11 mouse cellular contexts compared by ENCODE assay signal in the genomic region with DNA sequence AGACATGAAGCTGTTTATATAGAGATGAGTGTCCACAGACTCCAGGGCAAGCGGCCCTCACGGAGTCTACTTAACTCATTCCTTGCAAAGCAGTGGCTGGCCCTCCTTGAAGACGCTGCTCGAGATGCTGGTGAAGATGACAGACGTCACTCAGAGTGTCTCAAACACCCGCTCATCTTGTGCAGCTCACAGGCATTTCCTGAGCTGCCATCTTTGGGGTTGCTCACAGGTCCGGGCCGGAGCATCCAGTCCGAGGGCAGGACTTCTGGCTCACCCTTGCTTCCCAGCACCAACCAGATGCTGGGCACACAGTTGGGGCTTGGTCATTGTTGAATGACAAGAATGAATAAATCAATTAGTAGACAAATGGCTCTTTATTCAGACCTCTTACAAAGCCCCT. TPM values are rescaled to one million over a fixed set of nuclear protein-coding genes. Genes with fewer than 3 reads are reported as not detected.
DNase-seq lines count a peak whose midpoint lies in the region; ATAC-seq and TF ChIP-seq lines count a peak whose summit lies in the region.
"Had no signal": no experiment of that assay in that cellular context is flagged by ENCODE, and none has a peak within 500 bp of the region (broad histone marks: within the 10 kb centered on the region; RNA-seq: fewer than 3 reads in every experiment).

No protein-coding gene starts in this region.

- peak overlapping the region; percentile 53; the same call in 1 of the 2 replicates for H3K9ac ChIP-seq in heart, embryonic 13.5 days
- no peak overlapping the region for H3K9ac ChIP-seq in stomach, embryonic 14.5 days (replicated peaks; ENCODE audit: low read depth, low read length)
- no peak overlapping the region for H3K9ac ChIP-seq in stomach, postnatal 0 days (ENCODE audit: low read length)
- no peak overlapping the region for H3K9ac ChIP-seq in liver, embryonic 15.5 days
- H3K9ac ChIP-seq: midbrain, embryonic 12.5 days had no signal

- TF ChIP-seq CTCF in stomach, postnatal 0 days (IDR thresholded peaks at IDR 0.05; ENCODE audit: low read depth): no peak

- H3K27me3 ChIP-seq in heart, embryonic 13.5 days (replicated peaks): no peaks in the 10 kb centered on the region
- H3K27me3 ChIP-seq in stomach, embryonic 14.5 days (ENCODE audit: control insufficient read depth, insufficient read depth, low read length): no peaks in the 10 kb centered on the region
- no peaks in the 10 kb centered on the region for H3K27me3 ChIP-seq in stomach, postnatal 0 days (ENCODE audit: control insufficient read depth, insufficient read depth, low read length)
- no peaks in the 10 kb centered on the region for H3K27me3 ChIP-seq in liver, embryonic 15.5 days
- H3K27me3 ChIP-seq: midbrain, embryonic 12.5 days had no signal

- peaks cover 15% of the 10 kb centered on the region for H3K4me1 ChIP-seq in heart, embryonic 13.5 days
- H3K4me1 ChIP-seq in stomach, embryonic 14.5 days (ENCODE audit: control insufficient read depth, insufficient read depth, low read length): 0 out of 2 replicates have a peak, but pooled peaks cover 5% of the 10 kb centered on the region
- no peaks in the 10 kb centered on the region for H3K4me1 ChIP-seq in stomach, postnatal 0 days (replicated peaks; ENCODE audit: control insufficient read depth, insufficient read depth)
- H3K4me1 ChIP-seq in liver, embryonic 15.5 days (replicated peaks): peaks cover 26% of the 10 kb centered on the region

- ATAC-seq in heart, embryonic 13.5 days (ENCODE audit: extremely low read depth, insufficient number of reproducible peaks, low FRiP score, low TSS enrichment): no peak
- ATAC-seq in stomach, embryonic 14.5 days (ENCODE audit: insufficient number of reproducible peaks, insufficient read depth, low FRiP score, low read depth): peak; percentile 5; the same call in 1 of the 2 replicates
- ATAC-seq in stomach, postnatal 0 days (ENCODE audit: low FRiP score, low TSS enrichment): no peak; the same call in 1 of the 2 replicates
- no peak for ATAC-seq in liver, embryonic 15.5 days (ENCODE audit: insufficient read depth)

- no peaks in the 10 kb centered on the region for H3K36me3 ChIP-seq in heart, embryonic 13.5 days
- H3K36me3 ChIP-seq in stomach, embryonic 14.5 days (ENCODE audit: control insufficient read depth, insufficient read depth, low read length): no peaks in the 10 kb centered on the region
- no peaks in the 10 kb centered on the region for H3K36me3 ChIP-seq in stomach, postnatal 0 days (ENCODE audit: control insufficient read depth, insufficient read depth, low read length)
- no peaks in the 10 kb centered on the region for H3K36me3 ChIP-seq in liver, embryonic 15.5 days (replicated peaks)
- H3K36me3 ChIP-seq: midbrain, embryonic 12.5 days had no signal

- H3K27ac ChIP-seq in heart, embryonic 13.5 days (replicated peaks): 0 out of 2 replicates have a peak overlapping the region, but pooled peaks have one; percentile 26
- no peak overlapping the region for H3K27ac ChIP-seq in stomach, embryonic 14.5 days (ENCODE audit: low read length)
- H3K27ac ChIP-seq in stomach, postnatal 0 days (replicated peaks): no peak overlapping the region
- H3K27ac ChIP-seq in liver, embryonic 15.5 days (replicated peaks): no peak overlapping the region
- H3K27ac ChIP-seq: midbrain, embryonic 12.5 days had no signal

- 83% methylated on average over 9 of the region's 9 CpGs for WGBS in heart, embryonic 13.5 days
- 79% methylated on average over 9 of the region's 9 CpGs for WGBS in stomach, embryonic 14.5 days
- 82% methylated on average over 9 of the region's 9 CpGs for WGBS in stomach, postnatal 0 days
- 73% methylated on average over 9 of the region's 9 CpGs for WGBS in liver, embryonic 15.5 days (ENCODE audit: insufficient replicate concordance)

- H3K4me3 ChIP-seq in heart, embryonic 13.5 days: no peak overlapping the region
- H3K4me3 ChIP-seq in stomach, embryonic 14.5 days (ENCODE audit: low read depth, low read length): no peak overlapping the region
- no peak overlapping the region for H3K4me3 ChIP-seq in stomach, postnatal 0 days (ENCODE audit: low read depth, low read length)
- H3K4me3 ChIP-seq in liver, embryonic 15.5 days (replicated peaks): peak overlapping the region; percentile 64; the same call in 1 of the 2 replicates

- TF ChIP-seq EP300 in stomach, postnatal 0 days (optimal IDR thresholded peaks at IDR 0.05): no peak

- no peaks in the 10 kb centered on the region for H3K9me3 ChIP-seq in heart, embryonic 13.5 days
- H3K9me3 ChIP-seq in stomach, embryonic 14.5 days (ENCODE audit: control insufficient read depth, low read depth, low read length): no peaks in the 10 kb centered on the region
- no peaks in the 10 kb centered on the region for H3K9me3 ChIP-seq in stomach, postnatal 0 days (ENCODE audit: control insufficient read depth, low read length)
- no peaks in the 10 kb centered on the region for H3K9me3 ChIP-seq in liver, embryonic 15.5 days (replicated peaks)
- H3K9me3 ChIP-seq: midbrain, embryonic 12.5 days had no signal

- no peak overlapping the region for H3K4me2 ChIP-seq in heart, embryonic 13.5 days
- H3K4me2 ChIP-seq in stomach, embryonic 14.5 days (replicated peaks; ENCODE audit: low read depth, low read length): no peak overlapping the region; the same call in 1 of the 2 replicates
- H3K4me2 ChIP-seq in stomach, postnatal 0 days (replicated peaks; ENCODE audit: low read depth): no peak overlapping the region
- no peak overlapping the region for H3K4me2 ChIP-seq in liver, embryonic 15.5 days

- no peak for DNase-seq in heart, adult 9 months (ENCODE audit: low spot score in 2 of 2)
- DNase-seq in stomach, postnatal 0 days (ENCODE audit: low spot score): no peak
- no peak for DNase-seq in B cell, adult 2 months
- DNase-seq in thymus, postnatal 4 days: no peak
- no peak for DNase-seq in urinary bladder, adult 18-20 months (ENCODE audit: low spot score in 2 of 2)
- DNase-seq: cerebellum, adult 9-10 months had no signal

RNA-seq across cellular contexts. Expression of gene Rsg1, which starts 0.9 kb away (rescaled TPM):
- polyA plus RNA-seq in heart, embryonic 13.5 days (2015; fragmentation: Nextera tagmentation; extraction: Ambion mirVana): 2.3 and 3.0 TPM in 2 replicates
- 5.2 and 6.5 TPM in 2 replicates for polyA plus RNA-seq in stomach, embryonic 14.5 days (2014; fragmentation: Nextera tagmentation; extraction: Ambion mirVana)
- polyA plus RNA-seq in stomach, postnatal 0 days (2015; fragmentation: Nextera tagmentation; extraction: Ambion mirVana): 1.8 and 2.3 TPM in 2 replicates
- polyA plus RNA-seq in liver, embryonic 15.5 days (2015; fragmentation: Nextera tagmentation; extraction: Ambion mirVana): 1.2 and 1.4 TPM in 2 replicates

RNA-seq across cellular contexts. Expression of gene Arhgef19, which starts 26.4 kb away (rescaled TPM):
- 2.2 and 3.1 TPM in 2 replicates for polyA plus RNA-seq in heart, embryonic 13.5 days (2015; fragmentation: Nextera tagmentation; extraction: Ambion mirVana)
- polyA plus RNA-seq in stomach, embryonic 14.5 days (2014; fragmentation: Nextera tagmentation; extraction: Ambion mirVana): 23.0 and 26.4 TPM in 2 replicates
- 6.6 and 9.2 TPM in 2 replicates for polyA plus RNA-seq in stomach, postnatal 0 days (2015; fragmentation: Nextera tagmentation; extraction: Ambion mirVana)
- polyA plus RNA-seq in liver, embryonic 15.5 days (2015; fragmentation: Nextera tagmentation; extraction: Ambion mirVana): 1.5 TPM in 2 replicates
- polyA plus RNA-seq: inflammation-experienced regulatory T-cells, adult 6 months had no signal
